Mouse (Mus musculus) heart, embryonic 14.5 days (tissue): ENCODE results near the gene Asic2. TPM values are rescaled to one million over a fixed set of nuclear protein-coding genes. Genes with fewer than 3 reads are reported as not detected.

Source experiments
- ATAC-seq: fragments of 200-750 bp; cut with Nextera tagmentation; 2 replicates; pipeline ENCODE4 v1.8.0; 2017; ENCODE audit warnings: low read depth, moderate TSS enrichment; ENCODE audit not compliant: insufficient number of reproducible peaks, insufficient read depth, low FRiP score
- H3K27ac ChIP-seq, 2 experiments: fragments of 200-500 bp in 1 of 2; fragments of 300-500 bp in 1 of 2; sonication (generic) in 1 of 2; replicated peaks in 1 of 2; 2 replicates each; pipeline ENCODE4 v1.5.1; 2012 to 2014; ENCODE audit warnings: low read depth in 2 of 2, low read length in 2 of 2, control low read depth in 1 of 2, mild to moderate bottlenecking in 1 of 2, mixed read lengths in 1 of 2; ENCODE audit not compliant: control insufficient read depth in 1 of 2, insufficient read depth in 1 of 2
- H3K27me3 ChIP-seq: fragments of 300-500 bp; sonication (generic); 2 replicates; pipeline ENCODE4 v1.6.1; 2014; ENCODE audit warnings: mild to moderate bottlenecking, low read length, control low read depth; ENCODE audit not compliant: control insufficient read depth, insufficient read depth
- H3K36me3 ChIP-seq: fragments of 300-500 bp; sonication (generic); 2 replicates; pipeline ENCODE4 v1.6.1; 2014; ENCODE audit warnings: mild to moderate bottlenecking, control low read depth, low read length, mixed read lengths; ENCODE audit not compliant: control insufficient read depth, insufficient read depth
- H3K4me1 ChIP-seq, 2 experiments: fragments of 200-500 bp in 1 of 2; fragments of 300-500 bp in 1 of 2; sonication (generic) in 1 of 2; 2 replicates each; pipeline ENCODE4 v1.6.1; 2012 to 2014; ENCODE audit warnings: low read length in 2 of 2, control low read depth in 1 of 2, mixed read lengths in 1 of 2; ENCODE audit not compliant: control insufficient read depth in 2 of 2, insufficient read depth in 2 of 2
- H3K4me2 ChIP-seq: fragments of 300-500 bp; sonication (generic); 2 replicates; pipeline ENCODE4 v1.6.1; 2014; ENCODE audit warnings: mild to moderate bottlenecking, low read length
- H3K4me3 ChIP-seq, 2 experiments: fragments of 200-500 bp in 1 of 2; fragments of 300-500 bp in 1 of 2; sonication (generic) in 1 of 2; 2 replicates each; pipeline ENCODE4 v1.5.1; 2012 to 2014; ENCODE audit warnings: low read length in 2 of 2, mild to moderate bottlenecking in 2 of 2, control low read depth in 1 of 2, low read depth in 1 of 2, moderate library complexity in 1 of 2; ENCODE audit not compliant: control insufficient read depth in 1 of 2, insufficient read depth in 1 of 2
- H3K9ac ChIP-seq: fragments of 300-500 bp; sonication (generic); 2 replicates; pipeline ENCODE4 v1.6.1; 2014; ENCODE audit warnings: mild to moderate bottlenecking, low read length
- H3K9me3 ChIP-seq: fragments of 300-500 bp; sonication (generic); 2 replicates; pipeline ENCODE4 v1.6.1; 2016; ENCODE audit warnings: low read length, control low read depth; ENCODE audit not compliant: control insufficient read depth
- WGBS: fragments of 180-500 bp; shearing (Covaris S2); extraction: QIAGEN DNeasy Blood & Tissue Kit; methylation state at CpG from one replicate; pipeline ENCODE4 v1.1.7; 2014; 5-methylcytosine and 5-hydroxymethylcytosine counted together
- polyA plus RNA-seq: library from polyadenylated mRNA; unstranded; fragments of >200 nt; fragmentation: Nextera tagmentation; extraction: Ambion mirVana; gene quantifications from 2 replicates; pipeline ENCODE4 v1.2.1, GENCODE M21; 2014

Gene Asic2
- polyA plus RNA-seq, 1 experiment from 2014 or later: not detected

DNA sequence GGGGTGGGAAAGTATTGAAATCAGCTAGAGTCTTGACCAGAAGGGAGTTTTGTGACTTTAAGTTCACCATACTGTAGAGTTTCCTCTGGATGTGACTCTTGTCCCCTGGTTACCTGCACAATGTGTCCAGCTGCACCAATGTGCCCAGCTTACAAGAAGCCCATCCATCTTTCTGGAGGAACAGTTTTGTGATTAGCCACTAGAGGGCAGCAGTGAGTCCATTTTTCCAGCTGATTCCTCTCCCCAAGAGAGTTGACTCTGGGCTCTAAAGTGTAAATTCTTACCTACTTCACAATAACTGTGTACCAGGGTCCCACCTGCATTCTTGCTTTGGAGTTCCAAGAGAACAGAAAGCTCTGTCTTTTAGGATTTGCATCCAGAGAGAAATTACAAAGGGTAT lies 593.4 kb downstream of the Asic2 start:
- no peaks in the 10 kb centered on the region for H3K9me3 ChIP-seq
- H3K9ac ChIP-seq: no peak overlapping the region
- H3K27ac ChIP-seq: no peak overlapping the region
- no peak overlapping the region for H3K4me3 ChIP-seq
- no peak overlapping the region for H3K4me2 ChIP-seq
- H3K36me3 ChIP-seq: no peaks in the 10 kb centered on the region
- H3K27me3 ChIP-seq: no peaks in the 10 kb centered on the region
- no peak for ATAC-seq
- no peaks in the 10 kb centered on the region for H3K4me1 ChIP-seq

DNA sequence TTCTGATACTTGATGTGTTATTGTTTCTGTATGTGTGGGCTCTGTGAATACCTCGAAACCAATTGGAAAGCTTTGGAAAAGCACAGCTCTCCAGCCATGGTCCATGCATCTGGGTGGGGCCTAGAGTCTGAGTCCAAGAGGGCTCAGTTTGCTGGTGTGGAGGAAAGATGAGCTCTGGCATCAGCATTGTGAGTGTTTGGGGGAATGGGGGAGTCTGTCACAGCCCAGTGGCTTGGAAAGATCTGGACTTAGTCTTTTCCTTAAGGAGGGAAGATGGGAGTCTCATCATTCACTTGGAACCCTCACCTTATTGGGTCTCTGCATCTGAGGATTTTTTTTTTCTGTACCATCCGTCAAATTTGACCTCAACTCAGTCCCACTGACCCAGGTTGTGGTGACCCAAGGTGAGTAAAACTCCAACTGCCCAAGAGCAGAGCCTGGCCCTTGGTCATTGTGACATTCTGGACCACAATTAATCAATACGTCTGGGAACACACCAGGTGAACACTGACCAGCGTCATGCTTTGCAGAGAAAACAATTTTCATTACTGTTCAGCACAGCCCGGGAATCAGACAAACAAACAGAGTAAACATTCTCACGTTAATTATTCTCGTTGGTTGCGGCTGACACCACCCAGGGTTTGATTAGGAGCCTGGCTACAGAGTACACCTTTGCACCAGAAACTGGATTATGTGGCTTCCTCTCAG lies 594.1 kb downstream of the Asic2 start:
- H3K4me3 ChIP-seq: no peak overlapping the region
- no peak overlapping the region for H3K9ac ChIP-seq
- 74% methylated on average over 8 of the region's 8 CpGs for WGBS
- no peak overlapping the region for H3K27ac ChIP-seq
- no peaks in the 10 kb centered on the region for H3K4me1 ChIP-seq
- H3K9me3 ChIP-seq: no peaks in the 10 kb centered on the region
- no peaks in the 10 kb centered on the region for H3K27me3 ChIP-seq
- no peak for ATAC-seq
- H3K36me3 ChIP-seq: no peaks in the 10 kb centered on the region
- no peak overlapping the region for H3K4me2 ChIP-seq

DNA sequence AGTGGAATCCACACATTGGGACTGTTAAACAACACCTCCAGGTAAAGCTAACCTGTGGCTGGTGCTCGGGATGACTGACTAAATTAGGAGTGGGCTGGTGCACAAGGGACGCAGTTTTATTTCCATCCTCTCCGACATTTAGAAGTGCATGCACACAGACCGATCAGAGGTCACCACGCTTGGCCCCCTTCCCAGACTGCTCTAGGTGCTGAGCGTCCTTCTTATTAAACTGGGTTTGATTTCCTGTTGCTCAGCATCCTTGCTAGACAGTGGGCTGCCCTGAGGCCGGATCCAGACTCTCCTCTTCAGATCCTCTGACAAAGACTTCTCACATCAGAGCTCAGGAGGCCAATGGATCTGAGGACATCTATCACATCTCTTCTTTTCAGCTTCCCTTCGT lies 596.7 kb downstream of the Asic2 start:
- H3K27me3 ChIP-seq: no peaks in the 10 kb centered on the region
- no peak for ATAC-seq
- WGBS: 57% methylated on average over 8 of the region's 8 CpGs

DNA sequence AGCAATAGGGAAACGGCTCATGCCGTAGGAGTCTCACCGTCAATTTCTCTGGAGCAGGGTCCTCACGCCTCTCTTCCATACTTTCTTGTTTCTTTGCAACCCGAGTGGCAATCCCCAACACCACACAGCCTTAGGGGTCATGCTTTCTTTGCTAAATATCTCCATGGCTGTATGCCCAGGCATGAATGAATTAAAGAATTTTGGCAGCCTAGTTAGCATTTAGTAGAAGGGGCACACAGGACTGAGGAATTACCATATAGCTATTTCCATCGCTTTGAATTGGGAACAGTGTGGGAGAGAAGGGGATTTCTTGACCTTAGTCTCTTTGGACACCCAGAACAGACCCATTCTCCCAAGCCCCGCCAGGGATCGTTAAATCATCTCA lies 597.8 kb downstream of the Asic2 start:
- Histone ChIP-seq H3K9me3 (no peaks in the 10 kb centered on the region), H3K27me3 (no peaks in the 10 kb centered on the region), H3K36me3 (no peaks in the 10 kb centered on the region), H3K4me1 (no peaks in the 10 kb centered on the region), H3K4me2 (no peak overlapping the region), H3K9ac (no peak overlapping the region), H3K27ac (no peak overlapping the region), H3K4me3 (no peak overlapping the region)
- WGBS: 68% methylated on average over 8 of the region's 8 CpGs
- no peak for ATAC-seq

More for the DNA sequence above, 596.7 kb downstream of the Asic2 start:
- no peaks in the 10 kb centered on the region for H3K4me1 ChIP-seq
- H3K9ac ChIP-seq: no peak overlapping the region
- H3K9me3 ChIP-seq: no peaks in the 10 kb centered on the region
- H3K36me3 ChIP-seq: no peaks in the 10 kb centered on the region
- no peak overlapping the region for H3K27ac ChIP-seq
- H3K4me2 ChIP-seq: no peak overlapping the region
- no peak overlapping the region for H3K4me3 ChIP-seq

DNA sequence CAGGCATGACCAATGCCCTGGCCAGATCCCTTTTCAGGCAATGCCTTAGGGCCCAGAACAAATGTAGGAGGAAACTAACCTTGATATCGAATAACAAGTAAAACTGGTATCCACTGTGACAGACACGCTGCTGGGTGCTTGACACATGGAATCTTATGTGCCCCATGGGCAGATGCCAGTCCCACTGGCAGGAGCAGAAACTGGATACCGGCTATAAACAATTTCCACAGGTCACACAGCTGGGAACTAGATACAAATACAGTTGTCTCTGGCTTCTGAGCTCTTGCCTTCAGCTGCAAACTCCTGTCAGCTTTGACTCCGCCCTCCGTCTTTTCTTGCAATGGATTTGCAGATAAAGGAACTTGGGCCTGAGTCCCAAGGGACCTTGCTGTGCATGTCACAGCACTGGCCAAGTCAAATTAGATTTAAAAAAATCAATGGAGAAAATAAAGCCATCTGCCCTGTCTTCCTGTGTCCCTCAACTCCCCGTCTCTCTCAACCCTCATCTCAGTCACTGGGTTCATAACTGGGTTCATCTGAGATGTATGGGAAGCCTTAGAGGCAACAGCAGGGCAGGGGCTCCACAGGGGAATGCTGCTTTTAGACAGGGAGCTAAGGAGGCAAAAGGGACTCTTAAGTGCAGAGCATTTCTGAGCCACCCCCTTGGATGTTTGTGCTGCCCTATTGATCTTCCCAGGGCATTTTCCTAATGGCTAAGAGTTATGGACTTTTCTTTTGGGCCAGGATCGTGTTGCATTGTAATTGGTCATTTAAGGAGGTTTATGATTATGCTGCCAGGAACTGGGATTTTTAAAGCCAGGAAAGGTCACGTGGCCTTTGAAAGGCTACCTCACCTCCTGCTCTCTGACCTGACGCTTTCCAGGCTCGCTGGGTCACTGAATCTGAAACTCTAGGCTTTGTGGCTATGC lies 598.5 kb downstream of the Asic2 start:
- Histone ChIP-seq H3K27ac (no peak overlapping the region), H3K9ac (no peak overlapping the region), H3K4me1 (no peaks in the 10 kb centered on the region), H3K9me3 (no peaks in the 10 kb centered on the region), H3K27me3 (no peaks in the 10 kb centered on the region), H3K4me2 (no peak overlapping the region), H3K36me3 (no peaks in the 10 kb centered on the region), H3K4me3 (no peak overlapping the region)
- no peak for ATAC-seq
- WGBS: 59% methylated on average over 10 of the region's 10 CpGs

DNA sequence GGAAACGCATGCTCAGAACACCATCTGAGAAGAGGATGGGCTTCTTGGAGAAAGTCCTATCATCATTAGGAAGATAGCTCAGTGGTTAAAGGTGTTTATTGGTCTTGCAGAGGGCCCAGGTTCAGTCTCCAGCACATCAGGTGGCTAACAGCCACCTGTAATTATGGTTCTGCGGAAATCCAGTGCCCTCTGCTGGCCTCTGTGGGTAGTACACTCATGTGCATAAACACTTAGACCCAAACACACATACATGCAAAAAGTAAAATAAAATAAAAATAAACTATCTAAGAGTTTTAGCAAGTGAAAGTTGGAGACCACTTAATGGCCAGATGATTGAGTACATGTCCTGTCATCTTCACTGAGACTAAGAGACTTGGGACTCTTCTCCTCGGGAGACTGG lies 603.8 kb downstream of the Asic2 start:
- peaks cover 3% of the 10 kb centered on the region; the same call in 1 of the 2 replicates for H3K9me3 ChIP-seq

DNA sequence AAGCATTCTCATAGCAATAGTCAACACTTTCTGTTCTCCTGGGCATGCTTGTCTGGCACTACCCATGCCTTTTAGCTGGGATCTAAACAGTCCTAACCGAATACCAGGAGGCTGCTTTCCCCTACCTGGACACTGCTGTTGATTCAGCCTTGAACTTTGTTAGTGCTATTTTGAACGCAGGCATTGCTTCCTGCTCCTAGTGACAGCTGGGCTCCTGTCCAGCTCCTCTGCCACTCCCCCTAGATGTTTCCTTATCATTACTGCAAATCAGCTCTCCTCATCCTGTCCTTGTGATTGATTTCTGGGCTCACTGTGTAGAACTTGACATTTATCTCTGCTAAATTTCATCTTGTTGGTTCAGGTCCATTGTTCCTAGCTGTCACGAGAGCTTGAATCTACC lies 605.8 kb downstream of the Asic2 start:
- WGBS: 41% methylated on average over 3 of the region's 3 CpGs
- no peak overlapping the region for H3K4me3 ChIP-seq
- peaks cover 3% of the 10 kb centered on the region; the same call in 1 of the 2 replicates for H3K9me3 ChIP-seq
- no peak for ATAC-seq
- no peak overlapping the region for H3K4me2 ChIP-seq
- H3K36me3 ChIP-seq: no peaks in the 10 kb centered on the region
- H3K27me3 ChIP-seq: no peaks in the 10 kb centered on the region
- H3K9ac ChIP-seq: no peak overlapping the region
- no peak overlapping the region for H3K27ac ChIP-seq
- H3K4me1 ChIP-seq: no peaks in the 10 kb centered on the region

More for the DNA sequence above, 603.8 kb downstream of the Asic2 start:
- Histone ChIP-seq H3K27me3 (no peaks in the 10 kb centered on the region), H3K4me2 (no peak overlapping the region), H3K4me1 (no peaks in the 10 kb centered on the region), H3K9ac (no peak overlapping the region), H3K27ac (no peak overlapping the region), H3K36me3 (no peaks in the 10 kb centered on the region), H3K4me3 (no peak overlapping the region)
- 83% methylated on average over 3 of the region's 3 CpGs for WGBS
- ATAC-seq: no peak
